In genomic region chr2:140395744-140396231, GRCm38 (mm10) we compare ENCODE assay signal across 8 mouse cellular contexts. TPM values are rescaled to one million over a fixed set of nuclear protein-coding genes. Genes with fewer than 3 reads are reported as not detected.
A peak's percentile ranks its signal among the peaks of the same experiment; 100 is the strongest.
DNase-seq lines count a peak whose midpoint lies in the region; ATAC-seq lines count a peak whose summit lies in the region.

No protein-coding gene starts in this region.

- ATAC-seq in hindbrain, embryonic 14.5 days (ENCODE audit: low FRiP score), result peak; percentile 77
- ATAC-seq in monocyte, adult 5-6 weeks (replicated peaks; ENCODE audit: insufficient number of reproducible peaks, low FRiP score, low TSS enrichment, poor library complexity, severe bottlenecking), result no peak

- peak overlapping the region; percentile 81 for H3K4me2 ChIP-seq in hindbrain, embryonic 14.5 days (replicated peaks)

- H3K36me3 ChIP-seq in hindbrain, embryonic 14.5 days (replicated peaks; ENCODE audit: control insufficient read depth, insufficient read depth), result no peaks in the 10 kb centered on the region

- H3K27ac ChIP-seq in hindbrain, embryonic 14.5 days, result peak overlapping the region; percentile 84

- H3K9me3 ChIP-seq in hindbrain, embryonic 14.5 days (ENCODE audit: control insufficient read depth, low read length), result no peaks in the 10 kb centered on the region

- peaks cover 18% of the 10 kb centered on the region; the same call in 1 of the 2 replicates for H3K4me1 ChIP-seq in hindbrain, embryonic 14.5 days (replicated peaks; ENCODE audit: control insufficient read depth, insufficient read depth, low read length)

- H3K27me3 ChIP-seq in hindbrain, embryonic 14.5 days (ENCODE audit: control insufficient read depth, insufficient read depth, low read length), result no peaks in the 10 kb centered on the region

- H3K9ac ChIP-seq in hindbrain, embryonic 14.5 days, result peak overlapping the region; percentile 77

- DNase-seq in ZHBTc4 (ENCODE audit: low read depth, low spot score), result peak; percentile 63
- peak; percentile 56 for DNase-seq in cerebellum, adult 8-10 months
- DNase-seq in frontal cortex, postnatal 14 days (ENCODE audit: low spot score in 2 of 2), result peak; percentile 12 to 17
- DNase-seq in hindbrain, embryonic 14.5 days (ENCODE audit: low spot score), result peak; percentile 43
- DNase-seq in left cerebral cortex, adult 11 months (ENCODE audit: low spot score), result peak; percentile 7
- peak; percentile 15 for DNase-seq in lung, postnatal 36 days
- DNase-seq in right cerebral cortex, postnatal 14 days, result peak; percentile 22

- WGBS in hindbrain, embryonic 14.5 days, result under 1% methylated on average over 54 of the region's 58 CpGs

- peak overlapping the region; percentile 90 for H3K4me3 ChIP-seq in hindbrain, embryonic 14.5 days (replicated peaks; ENCODE audit: low read length)

RNA-seq across cellular contexts. Expression of gene Macrod2, which starts 0.7 kb away (rescaled TPM):
- polyA plus RNA-seq in hindbrain, embryonic 14.5 days (2014; fragmentation: Nextera tagmentation; extraction: Ambion mirVana), result 61.7 and 62.2 TPM in 2 replicates
- 1.2 to 7.0 TPM in 2 of 3 replicates, not detected in the other for total RNA-seq in monocyte, adult 5-6 weeks (2017)

RNA-seq across cellular contexts. Expression of gene Sel1l2, which starts 6.3 kb away (rescaled TPM):
- polyA plus RNA-seq in hindbrain, embryonic 14.5 days (2014; fragmentation: Nextera tagmentation; extraction: Ambion mirVana), result not detected in 2 replicates
- not detected in 3 replicates for total RNA-seq in monocyte, adult 5-6 weeks (2017)

Comparison
In these comparisons a context has a peak if more than half of its experiments do, and no peak if none do; other contexts are left out.
1. DNase-seq: peak in every context shown above with its lines; median percentile 63 in ZHBTc4; 56 in cerebellum, adult 8-10 months; 43 in hindbrain, embryonic 14.5 days; 22 in right cerebral cortex, postnatal 14 days; 15 in lung, postnatal 36 days; 14 in frontal cortex, postnatal 14 days; 7 in left cerebral cortex, adult 11 months.